Mouse (Mus musculus) CH12.LX (cell line): ENCODE measurements around the gene Matn4. TPM values are rescaled to one million over a fixed set of nuclear protein-coding genes. Genes with fewer than 3 reads are reported as not detected.

Experiments used
- DNase-seq: peaks from one replicate; pipeline ENCODE4 v3.0.0-alpha.2; 2013; ENCODE audit errors: extremely low read depth
- H3K27ac ChIP-seq: 2 replicates; pipeline ENCODE4 v1.5.1; 2012; ENCODE audit warnings: low read depth, mild to moderate bottlenecking, control low read depth, moderate library complexity; ENCODE audit not compliant: insufficient read depth
- H3K27me3 ChIP-seq: replicated peaks from 2 replicates; pipeline ENCODE3; 2012; ENCODE audit warnings: inconsistent platforms
- H3K36me3 ChIP-seq, 2 experiments: replicated peaks in 1 of 2; 2 replicates each; pipeline versions ENCODE3 to v1.6.1; 2012; ENCODE audit warnings: inconsistent platforms in 1 of 2, low read length in 1 of 2, mild to moderate bottlenecking in 1 of 2, mixed read lengths in 1 of 2, moderate library complexity in 1 of 2; ENCODE audit not compliant: control insufficient read depth in 1 of 2, insufficient read depth in 1 of 2
- H3K4me1 ChIP-seq, 2 experiments: 2 replicates each; pipeline ENCODE4 v1.6.1; 2012; ENCODE audit warnings: inconsistent platforms in 1 of 2, moderate library complexity in 1 of 2; ENCODE audit not compliant: insufficient read depth in 2 of 2, control insufficient read depth in 1 of 2
- H3K4me2 ChIP-seq: 2 replicates; pipeline ENCODE4 v1.6.1; 2012; ENCODE audit warnings: low read depth, mild to moderate bottlenecking, control low read depth; ENCODE audit not compliant: poor library complexity, insufficient read depth, severe bottlenecking
- H3K4me3 ChIP-seq, 3 experiments: fragments of 150-350 bp in 1 of 3; sonication (generic) in 1 of 3; replicated peaks in 1 of 3; 2 replicates each; pipeline versions ENCODE3 to v1.5.1; 2011 to 2012; ENCODE audit warnings: low read depth in 2 of 3, low read length in 2 of 3, mild to moderate bottlenecking in 2 of 3, moderate library complexity in 2 of 3, control low read depth in 1 of 3, improper control_type of control experiment in 1 of 3, inconsistent platforms in 1 of 3, mixed read lengths in 1 of 3; ENCODE audit not compliant: poor library complexity in 1 of 3
- H3K79me2 ChIP-seq: replicated peaks from 2 replicates; pipeline ENCODE4 v1.6.1; 2012; ENCODE audit warnings: mild to moderate bottlenecking, moderate library complexity; ENCODE audit not compliant: control insufficient read depth, poor library complexity, insufficient read depth, severe bottlenecking; ENCODE audit errors: extremely low read depth
- H3K9ac ChIP-seq: 2 replicates; pipeline ENCODE4 v1.6.1; 2012; ENCODE audit warnings: low read depth, mild to moderate bottlenecking, control low read depth, moderate library complexity; ENCODE audit not compliant: insufficient read depth
- H3K9me3 ChIP-seq: replicated peaks from 2 replicates; pipeline ENCODE3; 2012; ENCODE audit warnings: low read length, inconsistent platforms, mixed read lengths
- BHLHE40 ChIP-seq: IDR thresholded peaks from 2 replicates; pipeline ENCODE4 v1.6.1; 2011; ENCODE audit warnings: mild to moderate bottlenecking, low read depth, low read length, improper control_type of control experiment
- E2F4 ChIP-seq: IDR thresholded peaks from 2 replicates; pipeline ENCODE4 v1.6.1; 2011; ENCODE audit warnings: low read depth, low read length, improper control_type of control experiment; ENCODE audit not compliant: insufficient replicate concordance
- ELF1 ChIP-seq: IDR thresholded peaks from 2 replicates; pipeline ENCODE4 v1.6.1; 2014; ENCODE audit warnings: low read depth, mild to moderate bottlenecking, inconsistent platforms, low read length, improper control_type of control experiment
- EP300 ChIP-seq: IDR thresholded peaks from 2 replicates; pipeline ENCODE4 v1.6.1; 2011; ENCODE audit warnings: low read length, improper control_type of control experiment
- ETS1 ChIP-seq: conservative IDR thresholded peaks from 2 replicates; pipeline ENCODE4 v1.6.1; 2012; ENCODE audit warnings: low read depth, mild to moderate bottlenecking, inconsistent platforms, low read length, improper control_type of control experiment, moderate library complexity
- GABPA ChIP-seq: IDR thresholded peaks from 2 replicates; pipeline ENCODE4 v1.6.1; 2012; ENCODE audit warnings: low read depth, low read length, improper control_type of control experiment, inconsistent platforms; ENCODE audit not compliant: insufficient replicate concordance
- HCFC1 ChIP-seq: IDR thresholded peaks from 2 replicates; pipeline ENCODE4 v1.6.1; 2012; ENCODE audit warnings: low read depth, mild to moderate bottlenecking, inconsistent platforms, low read length, improper control_type of control experiment
- JUN ChIP-seq: IDR thresholded peaks from 2 replicates; pipeline ENCODE4 v1.6.1; 2011; ENCODE audit warnings: low read depth, mild to moderate bottlenecking, low read length, improper control_type of control experiment, moderate library complexity; ENCODE audit not compliant: insufficient read depth
- MAX ChIP-seq: IDR thresholded peaks from 2 replicates; pipeline ENCODE4 v1.6.1; 2011; ENCODE audit warnings: low read length, improper control_type of control experiment
- MEF2A ChIP-seq: IDR thresholded peaks from 2 replicates; pipeline ENCODE4 v1.6.1; 2014; ENCODE audit warnings: low read depth, mild to moderate bottlenecking, inconsistent platforms, low read length, improper control_type of control experiment, borderline replicate concordance
- PAX5 ChIP-seq: IDR thresholded peaks from 2 replicates; pipeline ENCODE4 v1.6.1; 2012; ENCODE audit warnings: low read length, inconsistent platforms, mixed read lengths
- RCOR1 ChIP-seq: conservative IDR thresholded peaks from 2 replicates; pipeline ENCODE4 v1.6.1; 2012; ENCODE audit warnings: low read depth, mild to moderate bottlenecking, inconsistent platforms, low read length, improper control_type of control experiment
- SMC3 ChIP-seq: IDR thresholded peaks from 2 replicates; pipeline ENCODE4 v1.6.1; 2011; ENCODE audit warnings: low read depth, low read length, improper control_type of control experiment
- TCF12 ChIP-seq: IDR thresholded peaks from 2 replicates; pipeline ENCODE4 v1.6.1; 2014; ENCODE audit warnings: low read depth, mild to moderate bottlenecking, inconsistent platforms, low read length, improper control_type of control experiment
- UBTF ChIP-seq: IDR thresholded peaks from 2 replicates; pipeline ENCODE4 v1.6.1; 2012; ENCODE audit warnings: low read depth, mild to moderate bottlenecking, inconsistent platforms, low read length, improper control_type of control experiment, moderate library complexity
- USF1 ChIP-seq: IDR thresholded peaks from 2 replicates; pipeline ENCODE4 v1.6.1; 2014; ENCODE audit warnings: low read depth, mild to moderate bottlenecking, inconsistent platforms, low read length, improper control_type of control experiment
- dilution Hi-C: fragments of 300-500 bp; cut with MboI; formaldehyde crosslinking; loops from 2 replicates; pipeline ENCODE4 v1.14.3; 2020; ENCODE audit warnings: low sequenced_read_pairs; ENCODE audit not compliant: extremely low pct_unique_long_range_greater_than_20kb, extremely low pct_ligation_motif_present
- in situ Hi-C: fragments of 300-500 bp; cut with MboI; formaldehyde crosslinking; loops from 3 replicates; pipeline ENCODE4 v1.14.3; 2019; ENCODE audit warnings: low sequenced_read_pairs, low pct_ligation_motif_present, low pct_unique_long_range_greater_than_20kb, mixed read lengths
- polyA plus RNA-seq: library from polyadenylated mRNA; unstranded; fragments of >175 nt; gene quantifications from 2 replicates; pipeline ENCODE4 v1.2.1, GENCODE M21; 2012; ENCODE audit warnings: low read depth; ENCODE audit not compliant: insufficient read length
- total RNA-seq, 2 experiments: library from RNA; depleted of rRNA; stranded (reverse); fragments of 300-350 nt in 1 of 2; fragments of >200 nt in 1 of 2; gene quantifications; 2 replicates each; pipeline ENCODE4 v1.2.3; 2012 to 2014

Gene Matn4
- total and polyA plus RNA-seq, 3 experiments = not detected

GRCm38 (mm10) chr2:164396911-164397310, 8.0 kb downstream of the Matn4 start:
- H3K4me2 ChIP-seq = no peak overlapping the region
- no peaks in the 10 kb centered on the region for H3K79me2 ChIP-seq
- H3K27ac ChIP-seq = no peak overlapping the region
- in situ Hi-C loops (no loop called here), dilution Hi-C loops (no loop called here)
- H3K36me3 ChIP-seq = no peaks in the 10 kb centered on the region
- peaks cover 33% of the 10 kb centered on the region for H3K9me3 ChIP-seq
- H3K9ac ChIP-seq = no peak overlapping the region
- peaks cover 61% of the 10 kb centered on the region for H3K27me3 ChIP-seq
- DNase-seq = no peak
- no peaks in the 10 kb centered on the region for H3K4me1 ChIP-seq
- no peak overlapping the region for H3K4me3 ChIP-seq
- no peak for TF ChIP-seq TCF12
- no peak for TF ChIP-seq MEF2A
- no peak for TF ChIP-seq SMC3
- no peak for TF ChIP-seq MAX
- TF ChIP-seq HCFC1 = no peak
- no peak for TF ChIP-seq E2F4
- no peak for TF ChIP-seq EP300
- TF ChIP-seq RCOR1 = no peak
- TF ChIP-seq ETS1 = no peak
- TF ChIP-seq USF1 = no peak
- no peak for TF ChIP-seq ELF1
- no peak for TF ChIP-seq GABPA
- TF ChIP-seq UBTF = no peak
- no peak for TF ChIP-seq JUN
- TF ChIP-seq PAX5 = no peak
- TF ChIP-seq BHLHE40 = no peak
- TF ChIP-seq, all 38 proteins: peak for 0

DNA sequence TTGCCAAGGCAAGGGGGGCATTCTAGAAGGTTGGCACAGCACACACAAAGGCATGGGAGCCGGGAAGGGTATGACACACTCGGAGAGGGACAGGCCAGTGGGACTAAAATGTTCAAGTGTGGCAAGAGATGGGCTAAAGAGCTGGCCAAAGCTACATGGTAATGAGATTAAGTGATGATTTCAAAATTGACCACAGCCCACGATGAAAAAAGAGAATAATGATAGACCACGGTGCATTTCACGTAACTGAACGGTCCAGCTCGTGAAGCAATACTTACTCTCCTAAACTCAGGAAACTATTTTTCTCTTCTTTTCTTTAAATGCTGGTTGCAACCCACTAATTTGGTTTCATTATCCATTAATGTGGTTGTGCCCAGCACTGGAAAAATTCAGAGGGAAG, 8.9 kb downstream of the Matn4 start:
- H3K4me1 ChIP-seq = no peaks in the 10 kb centered on the region
- in situ Hi-C loops (no loop called here), dilution Hi-C loops (no loop called here)
- DNase-seq = no peak
- no peak overlapping the region for H3K9ac ChIP-seq
- no peaks in the 10 kb centered on the region for H3K79me2 ChIP-seq
- H3K27me3 ChIP-seq = peaks cover 60% of the 10 kb centered on the region
- peaks cover 35% of the 10 kb centered on the region for H3K9me3 ChIP-seq
- no peak overlapping the region for H3K27ac ChIP-seq
- TF ChIP-seq USF1 (no peak), JUN (no peak), BHLHE40 (no peak)
- no peaks in the 10 kb centered on the region for H3K36me3 ChIP-seq
- no peak overlapping the region for H3K4me3 ChIP-seq
- H3K4me2 ChIP-seq = no peak overlapping the region
